Mouse (Mus musculus): ENCODE results near the gene Metrnl. TPM values are rescaled to one million over a fixed set of nuclear protein-coding genes. Genes with fewer than 3 reads are reported as not detected.

The Metrnl gene
- polyA plus RNA-seq, 1 experiment from 2014 or later = 9.8 TPM

GRCm38 (mm10) chr11:121743915-121744628 is 42.7 kb downstream of the Metrnl start:
- no peak overlapping the region for H3K4me2 ChIP-seq (replicated peaks)
- no peaks in the 10 kb centered on the region for H3K27me3 ChIP-seq
- no peak for ATAC-seq
- no peak overlapping the region for H3K4me3 ChIP-seq (replicated peaks)
- H3K4me1 ChIP-seq (replicated peaks) = no peaks in the 10 kb centered on the region
- H3K9ac ChIP-seq (replicated peaks) = no peak overlapping the region
- no peaks in the 10 kb centered on the region for H3K36me3 ChIP-seq
- H3K9me3 ChIP-seq = no peaks in the 10 kb centered on the region
- H3K27ac ChIP-seq = no peak overlapping the region

GRCm38 (mm10) chr11:121746941-121747494 is 45.7 kb downstream of the Metrnl start:
- no peaks in the 10 kb centered on the region for H3K36me3 ChIP-seq
- H3K9ac ChIP-seq (replicated peaks) = no peak overlapping the region
- no peaks in the 10 kb centered on the region for H3K4me1 ChIP-seq (replicated peaks)
- no peak overlapping the region for H3K4me3 ChIP-seq (replicated peaks)
- no peak overlapping the region for H3K27ac ChIP-seq
- H3K27me3 ChIP-seq = no peaks in the 10 kb centered on the region
- no peak for ATAC-seq
- WGBS = 78% methylated on average over 12 of the region's 12 CpGs
- H3K4me2 ChIP-seq (replicated peaks) = no peak overlapping the region
- no peaks in the 10 kb centered on the region for H3K9me3 ChIP-seq

DNA sequence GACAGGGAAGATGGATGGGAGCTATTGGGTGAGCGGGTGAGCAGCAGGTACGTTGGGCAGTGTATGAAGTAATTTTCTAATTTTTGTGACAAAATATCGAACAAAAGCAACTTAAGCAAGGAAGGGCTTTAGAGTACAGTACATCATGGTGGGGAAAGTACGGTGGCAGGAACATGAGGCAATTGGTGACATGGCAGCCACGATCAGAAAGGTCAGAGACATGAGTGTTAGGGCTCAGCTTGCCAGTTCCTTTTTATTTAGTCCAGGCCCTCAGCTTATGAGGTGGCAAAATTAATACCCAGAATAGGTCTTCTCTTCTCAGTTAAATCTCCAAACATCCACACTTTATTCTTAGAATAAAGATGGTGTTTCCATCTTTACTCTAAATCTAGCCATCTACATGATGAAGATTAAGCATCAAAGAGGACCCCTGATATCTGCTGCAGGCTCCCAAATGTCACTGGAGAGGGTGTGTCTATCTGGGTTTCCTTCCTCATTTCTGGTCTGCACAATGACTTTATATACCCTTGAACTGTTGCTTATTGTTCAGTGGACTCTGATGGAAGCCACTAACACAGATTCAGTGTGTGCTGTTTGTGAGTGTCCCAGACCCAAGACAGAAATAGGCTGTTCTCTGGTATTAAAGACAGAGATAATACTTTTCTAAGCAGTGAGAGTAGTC is 46.8 kb downstream of the Metrnl start:
- Histone ChIP-seq H3K9ac (replicated peaks) (no peak overlapping the region), H3K4me2 (replicated peaks) (no peak overlapping the region), H3K36me3 (no peaks in the 10 kb centered on the region), H3K4me3 (replicated peaks) (no peak overlapping the region), H3K4me1 (replicated peaks) (no peaks in the 10 kb centered on the region), H3K27me3 (no peaks in the 10 kb centered on the region), H3K9me3 (no peaks in the 10 kb centered on the region), H3K27ac (no peak overlapping the region)
- WGBS = 94% methylated on average over 5 of the region's 5 CpGs
- no peak for ATAC-seq

Other genes starting within 250 kb of the Metrnl start
- 56.2 and 56.3 TPM in 2 replicates for gene Tbcd, start 249.6 kb upstream of the Metrnl start, polyA plus RNA-seq (2015; fragmentation: Nextera tagmentation; extraction: Ambion mirVana)
- gene Zfp750, start 182.2 kb upstream of the Metrnl start, polyA plus RNA-seq (2015; fragmentation: Nextera tagmentation; extraction: Ambion mirVana) = 0.27 and 0.57 TPM in 2 replicates
- 6.2 and 7.0 TPM in 2 replicates for gene B3gntl1, start 28.4 kb upstream of the Metrnl start, polyA plus RNA-seq (2015; fragmentation: Nextera tagmentation; extraction: Ambion mirVana)
- gene Ptchd3, start 128.7 kb downstream of the Metrnl start, polyA plus RNA-seq (2015; fragmentation: Nextera tagmentation; extraction: Ambion mirVana) = not detected in 2 replicates

Data from midbrain, embryonic 13.5 days (tissue).